Mouse (Mus musculus) limb, embryonic 15.5 days (tissue): Measurements from ENCODE around the gene Eef1a2. TPM values are rescaled to one million over a fixed set of nuclear protein-coding genes. Genes with fewer than 3 reads are reported as not detected.

Source experiments
- ATAC-seq: fragments of 200-750 bp; cut with Nextera tagmentation; 2 replicates; pipeline ENCODE4 v1.8.0; 2017; ENCODE audit warnings: low read depth, moderate TSS enrichment; ENCODE audit not compliant: insufficient number of reproducible peaks, low FRiP score, low TSS enrichment
- H3K27ac ChIP-seq: fragments of 300-500 bp; sonication (generic); 2 replicates; pipeline ENCODE4 v1.5.1; 2015; ENCODE audit warnings: moderate library complexity, mild to moderate bottlenecking, inconsistent platforms
- H3K27me3 ChIP-seq: fragments of 300-500 bp; sonication (generic); 2 replicates; pipeline ENCODE4 v1.6.1; 2015; ENCODE audit warnings: inconsistent platforms
- H3K36me3 ChIP-seq: fragments of 300-500 bp; sonication (generic); 2 replicates; pipeline ENCODE4 v1.6.1; 2015; ENCODE audit warnings: inconsistent platforms
- H3K4me1 ChIP-seq: fragments of 300-500 bp; sonication (generic); 2 replicates; pipeline ENCODE4 v1.6.1; 2015; ENCODE audit warnings: inconsistent platforms
- H3K4me2 ChIP-seq: fragments of 300-500 bp; sonication (generic); 2 replicates; pipeline ENCODE4 v1.6.1; 2015; ENCODE audit warnings: mild to moderate bottlenecking, inconsistent platforms
- H3K4me3 ChIP-seq: fragments of 300-500 bp; sonication (generic); 2 replicates; pipeline ENCODE4 v1.5.1; 2015; ENCODE audit warnings: mild to moderate bottlenecking, inconsistent platforms
- H3K9ac ChIP-seq: fragments of 300-500 bp; sonication (generic); 2 replicates; pipeline ENCODE4 v1.6.1; 2015; ENCODE audit warnings: inconsistent platforms
- H3K9me3 ChIP-seq: fragments of 300-500 bp; sonication (generic); 2 replicates; pipeline ENCODE4 v1.6.1; 2016; ENCODE audit warnings: inconsistent platforms
- WGBS: fragments of 180-500 bp; shearing (Covaris S2); methylation state at CpG from one replicate; pipeline ENCODE4 v1.1.7; 2015; 5-methylcytosine and 5-hydroxymethylcytosine counted together
- polyA plus RNA-seq: library from polyadenylated mRNA; unstranded; fragments of >200 nt; fragmentation: Nextera tagmentation; extraction: Ambion mirVana; gene quantifications from 2 replicates; pipeline ENCODE4 v1.2.1, GENCODE M21; 2015

Eef1a2 gene
- polyA plus RNA-seq, 1 experiment from 2014 or later = not detected

DNA sequence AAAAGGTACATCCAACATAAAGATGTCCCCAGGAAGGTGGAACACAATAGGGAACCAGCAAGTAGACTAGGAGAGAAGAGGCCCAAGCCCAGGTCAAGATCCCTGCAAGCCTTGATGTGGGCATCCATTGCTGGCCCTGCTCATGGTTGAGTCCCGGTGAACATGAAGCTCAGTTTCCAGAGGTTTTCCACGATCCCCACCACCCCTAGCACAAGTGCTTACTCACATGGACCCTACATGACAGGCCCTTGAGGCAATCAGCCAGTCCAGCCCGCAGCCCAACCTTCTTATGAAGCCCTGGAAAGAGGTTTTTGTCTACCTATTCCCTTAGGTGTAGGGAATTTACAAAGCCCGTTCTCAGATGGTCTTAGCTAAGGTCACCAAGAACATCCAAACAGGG, 366 bp upstream of the Eef1a2 start:
- Histone ChIP-seq H3K4me1 (peaks cover 9% of the 10 kb centered on the region; the same call in 1 of the 2 replicates), H3K4me3 (peak overlapping the region; percentile 25; the same call in 1 of the 2 replicates), H3K9ac (no peak overlapping the region), H3K4me2 (no peak overlapping the region; the same call in 1 of the 2 replicates), H3K9me3 (no peaks in the 10 kb centered on the region), H3K36me3 (no peaks in the 10 kb centered on the region), H3K27me3 (peaks cover 62% of the 10 kb centered on the region), H3K27ac (no peak overlapping the region)
- ATAC-seq = no peak
- 76% methylated on average over 4 of the region's 4 CpGs for WGBS

DNA sequence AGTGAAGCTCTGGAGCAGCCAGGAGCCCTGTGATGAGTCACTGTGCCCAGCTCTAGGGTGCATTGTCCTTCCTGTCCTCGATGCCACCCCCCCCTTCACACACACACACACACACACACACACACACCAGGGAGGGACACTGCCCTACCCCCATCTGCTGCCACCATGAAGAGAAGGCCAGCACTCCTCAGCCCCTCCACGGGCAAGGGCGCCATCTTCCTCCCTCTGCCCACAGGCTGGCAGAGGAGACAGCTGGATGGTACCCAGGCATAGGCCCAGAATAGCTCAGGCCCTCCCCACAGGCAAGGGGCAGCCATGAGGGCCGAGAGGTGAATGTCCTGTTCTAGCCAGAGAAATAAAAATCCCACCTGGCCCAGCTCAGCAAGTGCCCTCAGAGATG, 1.0 kb downstream of the Eef1a2 start:
- H3K27me3 ChIP-seq = peaks cover 74% of the 10 kb centered on the region
- H3K36me3 ChIP-seq = no peaks in the 10 kb centered on the region
- no peaks in the 10 kb centered on the region for H3K9me3 ChIP-seq
- peaks cover 9% of the 10 kb centered on the region; the same call in 1 of the 2 replicates for H3K4me1 ChIP-seq
- H3K9ac ChIP-seq = no peak overlapping the region
- no peak for ATAC-seq
- 62% methylated on average over 4 of the region's 4 CpGs for WGBS
- no peak overlapping the region for H3K4me3 ChIP-seq
- H3K27ac ChIP-seq = no peak overlapping the region
- no peak overlapping the region for H3K4me2 ChIP-seq

DNA sequence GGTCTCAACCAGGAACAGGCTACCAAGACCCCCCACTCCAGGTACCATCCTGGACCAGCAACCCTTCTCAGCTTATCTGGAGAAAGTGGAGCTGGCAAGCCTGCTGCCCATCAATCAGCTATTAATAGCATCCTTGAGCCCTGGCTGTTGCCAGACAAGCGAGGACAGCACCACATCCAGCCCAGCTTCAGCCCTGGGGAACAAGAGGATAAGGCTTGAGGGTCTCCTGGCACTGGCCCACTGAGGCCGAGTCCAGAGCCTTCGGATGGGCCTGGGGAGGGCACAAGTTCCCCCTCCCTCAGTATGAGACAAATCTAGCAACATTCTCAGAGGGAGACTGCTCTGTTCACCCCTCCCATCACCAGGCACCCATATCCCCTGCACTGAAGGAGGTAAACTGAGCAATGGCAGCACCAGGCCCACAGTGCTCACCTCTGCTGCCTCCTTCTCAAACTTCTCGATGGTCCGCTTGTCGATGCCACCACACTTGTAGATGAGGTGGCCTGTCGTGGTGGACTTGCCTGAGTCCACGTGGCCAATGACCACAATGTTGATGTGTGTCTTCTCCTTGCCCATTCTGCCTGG, 1.9 kb downstream of the Eef1a2 start:
- no peaks in the 10 kb centered on the region for H3K9me3 ChIP-seq
- H3K27me3 ChIP-seq = peaks cover 83% of the 10 kb centered on the region
- H3K9ac ChIP-seq = no peak overlapping the region
- H3K4me1 ChIP-seq = peaks cover 7% of the 10 kb centered on the region; the same call in 1 of the 2 replicates
- no peaks in the 10 kb centered on the region for H3K36me3 ChIP-seq
- H3K27ac ChIP-seq = no peak overlapping the region
- 75% methylated on average over 8 of the region's 8 CpGs for WGBS
- no peak overlapping the region for H3K4me3 ChIP-seq
- no peak overlapping the region for H3K4me2 ChIP-seq
- ATAC-seq = no peak

DNA sequence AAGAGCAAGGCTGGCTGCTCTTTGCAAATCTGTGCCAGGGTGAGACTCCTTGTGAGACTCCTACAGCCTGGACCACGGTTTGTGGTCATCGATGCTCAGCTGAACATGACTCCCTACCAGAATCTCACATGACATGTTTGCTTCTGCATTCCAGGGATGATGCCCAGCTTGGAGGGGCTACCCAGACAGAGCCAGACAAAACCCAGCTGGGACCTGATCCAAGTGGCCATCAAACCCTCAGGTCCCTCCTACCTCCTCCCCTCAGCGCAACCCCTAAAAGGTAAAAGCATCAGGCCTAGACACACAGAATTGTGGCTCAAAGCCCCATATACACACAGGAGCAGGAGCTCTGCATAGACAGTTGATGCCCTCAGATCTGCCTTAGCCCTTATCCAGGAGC, 2.5 kb downstream of the Eef1a2 start:
- no peak overlapping the region for H3K27ac ChIP-seq

GRCm38 (mm10) chr2:181153837-181154236, 3.0 kb downstream of the Eef1a2 start:
- Histone ChIP-seq H3K9ac (no peak overlapping the region), H3K36me3 (no peaks in the 10 kb centered on the region), H3K27ac (no peak overlapping the region), H3K27me3 (peaks cover 88% of the 10 kb centered on the region), H3K4me2 (no peak overlapping the region), H3K9me3 (no peaks in the 10 kb centered on the region), H3K4me3 (no peak overlapping the region), H3K4me1 (peaks cover 6% of the 10 kb centered on the region; the same call in 1 of the 2 replicates)
- no peak for ATAC-seq
- WGBS = 0% methylated on average over 1 of the region's 1 CpGs

More for the DNA sequence above, 2.5 kb downstream of the Eef1a2 start:
- H3K4me2 ChIP-seq = no peak overlapping the region
- no peaks in the 10 kb centered on the region for H3K36me3 ChIP-seq
- ATAC-seq = no peak
- 84% methylated on average over 3 of the region's 3 CpGs for WGBS
- H3K4me1 ChIP-seq = peaks cover 6% of the 10 kb centered on the region; the same call in 1 of the 2 replicates
- no peak overlapping the region for H3K9ac ChIP-seq
- peaks cover 88% of the 10 kb centered on the region for H3K27me3 ChIP-seq
- no peaks in the 10 kb centered on the region for H3K9me3 ChIP-seq
- H3K4me3 ChIP-seq = no peak overlapping the region

DNA sequence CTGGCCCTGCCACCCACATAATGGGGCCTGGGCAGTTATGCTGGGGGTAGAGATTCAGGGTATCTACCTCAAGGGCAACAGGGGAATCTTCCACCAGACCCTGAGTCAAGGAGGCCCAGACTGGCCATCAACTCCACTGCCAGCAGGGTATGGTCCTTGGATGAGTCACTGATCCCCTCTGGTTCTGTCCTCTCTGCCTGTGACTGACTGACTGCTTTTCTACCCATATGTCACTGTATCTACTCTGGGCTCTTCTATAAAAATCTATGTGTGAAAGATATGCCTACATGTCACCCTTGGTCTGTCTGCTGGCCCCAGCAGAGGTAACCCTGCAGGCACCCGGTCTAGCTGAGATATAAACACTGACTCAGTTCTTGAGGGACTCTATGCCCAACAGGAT, 3.7 kb downstream of the Eef1a2 start:
- peaks cover 10% of the 10 kb centered on the region for H3K4me1 ChIP-seq
- H3K9ac ChIP-seq = no peak overlapping the region
- H3K4me2 ChIP-seq = no peak overlapping the region
- H3K27ac ChIP-seq = no peak overlapping the region
- no peak for ATAC-seq
- H3K27me3 ChIP-seq = peaks cover 88% of the 10 kb centered on the region
- no peaks in the 10 kb centered on the region for H3K9me3 ChIP-seq
- H3K4me3 ChIP-seq = no peak overlapping the region
- whole genome bisulfite sequencing = 61% methylated on average over 1 of the region's 1 CpGs
- H3K36me3 ChIP-seq = no peaks in the 10 kb centered on the region

DNA sequence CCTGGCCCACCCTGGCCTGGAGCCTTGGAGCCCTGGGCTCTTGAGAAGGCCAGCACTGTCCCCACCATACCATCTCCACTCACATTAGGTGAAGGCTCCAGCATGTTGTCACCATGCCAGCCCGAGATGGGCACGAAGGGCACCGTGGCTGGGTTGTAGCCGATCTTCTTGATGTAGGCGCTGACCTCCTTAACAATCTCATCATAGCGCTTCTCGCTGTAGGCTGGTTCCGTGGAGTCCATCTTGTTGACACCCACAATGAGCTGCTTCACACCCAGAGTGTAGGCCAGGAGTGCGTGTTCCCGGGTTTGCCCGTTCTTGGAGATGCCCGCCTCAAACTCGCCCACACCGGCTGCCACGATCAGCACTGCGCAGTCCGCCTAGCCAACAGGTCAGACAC, 4.1 kb downstream of the Eef1a2 start:
- Histone ChIP-seq H3K4me2 (no peak overlapping the region), H3K36me3 (no peaks in the 10 kb centered on the region), H3K27me3 (peaks cover 88% of the 10 kb centered on the region), H3K4me1 (peaks cover 14% of the 10 kb centered on the region), H3K9me3 (no peaks in the 10 kb centered on the region), H3K27ac (no peak overlapping the region), H3K9ac (no peak overlapping the region), H3K4me3 (no peak overlapping the region)
- no peak for ATAC-seq
- WGBS = 93% methylated on average over 17 of the region's 17 CpGs

DNA sequence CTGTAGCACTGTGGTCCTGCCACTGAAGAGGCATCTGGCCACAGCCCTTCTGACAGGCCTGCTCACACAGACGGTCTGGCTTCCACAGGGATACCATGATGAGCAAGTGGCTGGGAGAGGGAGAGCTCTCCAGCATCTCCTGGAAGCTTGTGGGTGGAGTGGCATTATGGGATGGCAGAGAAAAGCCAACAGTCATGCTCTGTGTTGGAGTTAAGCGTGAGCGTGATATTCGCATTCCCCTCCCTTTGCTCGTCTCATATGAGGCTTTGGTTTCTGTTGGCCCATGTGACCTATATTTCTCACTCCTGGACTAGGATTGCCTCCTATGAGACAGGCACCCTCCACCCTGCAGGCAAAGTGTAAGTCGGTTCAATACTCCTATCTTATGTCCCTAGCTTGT, 6.5 kb downstream of the Eef1a2 start:
- ATAC-seq = no peak
- H3K27ac ChIP-seq = no peak overlapping the region
- H3K36me3 ChIP-seq = no peaks in the 10 kb centered on the region
- H3K9ac ChIP-seq = no peak overlapping the region
- no peak overlapping the region for H3K4me2 ChIP-seq
- H3K27me3 ChIP-seq = peaks cover 84% of the 10 kb centered on the region
- H3K4me1 ChIP-seq = peaks cover 13% of the 10 kb centered on the region
- H3K9me3 ChIP-seq = no peaks in the 10 kb centered on the region
- no peak overlapping the region for H3K4me3 ChIP-seq
- whole genome bisulfite sequencing = 68% methylated on average over 6 of the region's 6 CpGs

- H3K36me3 ChIP-seq = no peaks in the 10 kb centered on the region
- 14% methylated on average over 31 of the region's 31 CpGs for WGBS
- H3K27ac ChIP-seq = no peak overlapping the region
- H3K9me3 ChIP-seq = no peaks in the 10 kb centered on the region
- ATAC-seq = no peak
- H3K4me1 ChIP-seq = peaks cover 13% of the 10 kb centered on the region
- H3K4me3 ChIP-seq = peak overlapping the region; percentile 44
- H3K4me2 ChIP-seq = peak overlapping the region; percentile 93
- no peak overlapping the region for H3K9ac ChIP-seq
- peaks cover 77% of the 10 kb centered on the region for H3K27me3 ChIP-seq
These were observed 8.4 kb downstream of the Eef1a2 start for GRCm38 (mm10) chr2:181148318-181148955.

- under 1% methylated on average over 60 of the region's 61 CpGs for WGBS
- peak overlapping the region; percentile 44 for H3K4me3 ChIP-seq
- no peak overlapping the region for H3K9ac ChIP-seq
- peak overlapping the region; percentile 93 for H3K4me2 ChIP-seq
- H3K9me3 ChIP-seq = no peaks in the 10 kb centered on the region
- no peaks in the 10 kb centered on the region for H3K36me3 ChIP-seq
- no peak for ATAC-seq
- peaks cover 76% of the 10 kb centered on the region for H3K27me3 ChIP-seq
- peaks cover 13% of the 10 kb centered on the region for H3K4me1 ChIP-seq
- H3K27ac ChIP-seq = no peak overlapping the region
These were observed 9.1 kb downstream of the Eef1a2 start for GRCm38 (mm10) chr2:181147546-181148317.

GRCm38 (mm10) chr2:181146976-181147545, 9.8 kb downstream of the Eef1a2 start:
- H3K4me1 ChIP-seq = peaks cover 13% of the 10 kb centered on the region
- peak overlapping the region; percentile 44 for H3K4me3 ChIP-seq
- no peak overlapping the region for H3K27ac ChIP-seq
- H3K27me3 ChIP-seq = peaks cover 73% of the 10 kb centered on the region
- peak overlapping the region; percentile 93; the same call in 1 of the 2 replicates for H3K4me2 ChIP-seq
- no peak overlapping the region for H3K9ac ChIP-seq
- ATAC-seq = no peak
- no peaks in the 10 kb centered on the region for H3K9me3 ChIP-seq
- no peaks in the 10 kb centered on the region for H3K36me3 ChIP-seq
- 51% methylated on average over 4 of the region's 4 CpGs for WGBS

GRCm38 (mm10) chr2:181144675-181145074, 12.1 kb downstream of the Eef1a2 start:
- Histone ChIP-seq H3K36me3 (no peaks in the 10 kb centered on the region), H3K27ac (no peak overlapping the region), H3K4me3 (no peak overlapping the region), H3K4me1 (peaks cover 13% of the 10 kb centered on the region), H3K9me3 (no peaks in the 10 kb centered on the region), H3K9ac (no peak overlapping the region), H3K4me2 (no peak overlapping the region), H3K27me3 (peaks cover 50% of the 10 kb centered on the region)
- no peak for ATAC-seq
- 91% methylated on average over 2 of the region's 2 CpGs for WGBS
